Mouse (Mus musculus): ENCODE measurements around the gene Hsd17b2. TPM values are rescaled to one million over a fixed set of nuclear protein-coding genes. Genes with fewer than 3 reads are reported as not detected.

The Hsd17b2 gene
- total RNA-seq, 2 experiments from 2014 or later = 0.56 TPM; not detected in 1

DNA sequence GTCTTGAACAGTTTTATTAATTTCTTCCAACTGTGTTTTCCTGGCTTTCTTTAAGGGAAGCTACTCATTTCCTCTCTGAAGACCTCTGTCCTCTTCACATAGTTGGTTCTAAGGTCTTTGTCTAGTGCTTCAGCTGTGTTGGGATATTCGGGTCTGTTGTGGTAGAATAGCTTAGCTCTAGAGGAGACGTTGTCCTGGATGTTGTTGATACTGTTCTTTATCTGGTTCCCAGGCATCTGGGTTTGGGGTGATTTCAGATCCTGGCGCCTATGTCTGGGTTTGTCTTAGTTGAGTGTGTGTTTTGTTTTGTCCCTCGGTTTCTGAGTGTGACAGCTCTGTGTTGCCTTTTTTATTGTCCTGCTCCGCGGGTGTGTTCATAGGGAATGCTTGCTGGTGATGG lies 61.1 kb downstream of the Hsd17b2 start:
- DNase-seq (ENCODE audit: extremely low spot score in 1 of 2, low spot score in 2 of 2) = no peak
- intact Hi-C loops (cut with DNase I) = no loop called here

- no peak for DNase-seq (ENCODE audit: extremely low spot score in 1 of 2, low spot score in 2 of 2)
- intact Hi-C loops (cut with DNase I) = no loop called here
These were observed 62.9 kb downstream of the Hsd17b2 start for GRCm38 (mm10) chr8:117764625-117765024.

DNA sequence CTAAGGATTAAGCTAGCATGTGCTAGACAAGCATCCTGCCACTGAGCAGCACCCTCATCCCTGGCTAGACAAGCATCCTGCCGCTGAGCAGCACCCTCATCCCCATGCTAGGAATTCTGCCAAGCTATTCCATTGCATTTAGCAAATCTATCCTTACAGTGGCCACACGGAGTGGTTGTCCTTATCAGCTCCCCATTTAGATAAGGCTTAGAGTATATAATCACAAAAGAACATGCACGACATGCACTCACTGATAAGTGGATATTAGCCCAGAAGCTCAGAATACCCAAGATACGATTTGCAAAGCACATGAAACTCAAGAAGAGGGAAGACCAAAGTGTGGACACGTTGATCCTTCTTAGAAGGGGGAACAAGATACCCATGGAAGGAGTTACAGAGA lies 64.2 kb downstream of the Hsd17b2 start:
- no peak for DNase-seq (ENCODE audit: extremely low spot score in 1 of 2, low spot score in 2 of 2)
- intact Hi-C loops (cut with DNase I) = no loop called here

DNA sequence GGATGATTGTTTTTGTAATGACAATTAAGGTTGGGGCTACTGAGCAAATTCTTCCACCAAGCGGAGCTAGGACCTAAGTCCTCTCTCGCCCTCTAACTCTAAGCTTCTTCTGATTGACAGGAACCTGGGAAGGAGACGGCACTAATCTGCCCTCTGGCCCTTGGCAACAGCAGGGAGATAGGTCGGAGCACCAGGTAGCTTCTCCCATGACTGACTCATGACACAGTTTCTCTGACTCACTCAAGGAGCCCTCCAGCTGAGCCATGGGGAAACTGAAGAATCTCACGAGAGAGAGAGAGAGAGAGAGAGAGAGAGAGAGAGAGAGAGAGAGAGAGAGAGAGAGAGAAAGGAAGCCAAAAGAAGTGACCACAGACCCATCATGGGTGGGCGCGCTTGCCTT lies 67.3 kb downstream of the Hsd17b2 start:
- intact Hi-C loops (cut with DNase I) = no loop called here
- DNase-seq (ENCODE audit: extremely low spot score in 1 of 2, low spot score in 2 of 2) = no peak

GRCm38 (mm10) chr8:117771115-117771836 lies 69.6 kb downstream of the Hsd17b2 start:
- intact Hi-C loops (cut with DNase I) = loop anchor here (5.0 kb wide), 1 partner anchor 91 kb away; no protein-coding TSS in a partner anchor
- DNase-seq (ENCODE audit: extremely low spot score in 1 of 2, low spot score in 2 of 2) = no peak

- intact Hi-C loops (cut with DNase I) = loop anchor here (5.0 kb wide), 1 partner anchor 90 kb away; no protein-coding TSS in a partner anchor
- peak in 1 of 2 experiments; percentile 44 for DNase-seq (ENCODE audit: extremely low spot score in 1 of 2, low spot score in 2 of 2)
These were observed 70.4 kb downstream of the Hsd17b2 start for GRCm38 (mm10) chr8:117772126-117772525.

DNA sequence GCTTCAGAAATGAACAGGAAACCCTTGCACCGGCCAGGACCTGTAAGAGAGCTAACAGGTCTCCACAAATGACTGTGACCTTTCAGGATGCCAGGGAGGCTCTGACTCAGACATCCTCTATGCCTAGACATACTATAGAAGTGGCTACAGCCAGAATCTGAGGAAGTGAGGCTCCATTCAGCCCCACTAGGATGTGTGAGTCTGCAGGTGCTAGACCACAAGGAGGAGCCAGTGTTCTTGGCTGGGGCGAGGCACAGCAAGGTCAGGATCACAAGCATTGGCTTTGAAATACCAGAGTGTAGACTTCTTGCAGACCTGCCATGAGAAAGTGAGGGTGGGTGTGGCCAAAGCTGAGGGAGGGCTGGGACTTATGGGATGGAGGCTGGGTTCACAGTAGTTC lies 70.9 kb downstream of the Hsd17b2 start:
- DNase-seq (ENCODE audit: extremely low spot score in 1 of 2, low spot score in 2 of 2) = peak in 1 of 2 experiments; percentile 44
- intact Hi-C loops (cut with DNase I) = loop anchor here (5.0 kb wide), 1 partner anchor 90 kb away; no protein-coding TSS in a partner anchor

DNA sequence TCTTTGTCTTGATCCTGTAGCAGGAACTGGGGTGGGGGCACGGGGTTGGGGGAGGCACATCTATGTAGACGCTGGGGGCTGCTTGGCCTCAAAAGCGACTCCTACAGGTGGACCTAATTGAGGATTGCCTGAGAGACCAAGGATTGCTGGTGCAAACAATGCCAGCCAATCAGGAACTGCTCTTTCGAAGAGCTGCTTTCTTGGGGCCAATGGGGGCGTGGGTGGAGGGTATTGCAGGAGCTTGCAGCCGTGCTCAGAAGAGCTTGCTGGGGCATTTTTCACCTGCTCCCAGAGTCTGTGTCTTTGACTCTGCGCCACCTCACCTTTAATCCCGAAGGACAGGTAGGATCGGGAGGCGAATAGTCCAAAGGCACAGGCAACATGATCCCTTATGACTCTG lies 73.9 kb downstream of the Hsd17b2 start:
- intact Hi-C loops (cut with DNase I) = no loop called here
- no peak for DNase-seq (ENCODE audit: extremely low spot score in 1 of 2, low spot score in 2 of 2)

GRCm38 (mm10) chr8:117776075-117776474 lies 74.4 kb downstream of the Hsd17b2 start:
- DNase-seq (ENCODE audit: extremely low spot score in 1 of 2, low spot score in 2 of 2) = no peak
- intact Hi-C loops (cut with DNase I) = no loop called here

DNA sequence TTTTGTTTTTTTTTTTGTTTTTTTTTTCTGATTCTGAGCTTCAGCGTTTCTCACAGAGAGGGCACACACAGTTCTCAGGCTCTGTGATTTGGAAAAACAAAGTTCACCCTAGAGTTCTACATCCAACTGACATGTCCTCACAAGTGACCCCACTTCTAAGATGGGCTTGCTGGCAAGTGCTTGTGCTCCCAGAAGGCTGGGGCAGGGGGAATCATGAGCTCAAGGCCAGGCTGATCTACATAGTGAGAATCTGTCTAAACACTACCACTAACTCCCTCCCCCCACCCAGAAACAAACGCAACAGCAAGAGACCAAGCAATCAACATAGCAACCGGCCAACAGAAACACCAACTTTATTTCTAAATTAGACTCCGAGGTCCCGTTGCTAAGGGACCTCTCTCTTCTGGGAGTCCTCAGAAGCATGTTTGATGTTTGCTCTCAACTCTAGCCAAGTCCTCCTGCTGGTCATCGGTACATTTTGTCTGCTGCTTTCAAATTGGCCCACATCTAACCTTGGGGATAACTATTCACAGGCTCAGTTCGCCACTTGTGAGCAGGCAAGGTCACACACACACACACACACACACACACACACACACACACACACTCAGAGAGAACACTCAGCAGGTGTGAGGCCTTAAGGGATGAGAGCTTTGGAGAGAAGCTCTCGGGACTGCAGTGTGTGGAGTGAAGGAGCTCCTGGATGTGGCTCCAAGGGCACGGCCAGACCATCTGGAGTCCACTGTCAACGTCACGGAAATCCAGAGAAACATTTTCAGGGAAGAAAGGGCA lies 77.0 kb downstream of the Hsd17b2 start:
- intact Hi-C loops (cut with DNase I) = no loop called here
- DNase-seq (ENCODE audit: extremely low spot score in 1 of 2, low spot score in 2 of 2) = peak in 1 of 2 experiments; percentile 36

- intact Hi-C loops (cut with DNase I) = no loop called here
- DNase-seq (ENCODE audit: extremely low spot score in 1 of 2, low spot score in 2 of 2) = no peak
These were observed 77.6 kb downstream of the Hsd17b2 start for GRCm38 (mm10) chr8:117779344-117779743.

DNA sequence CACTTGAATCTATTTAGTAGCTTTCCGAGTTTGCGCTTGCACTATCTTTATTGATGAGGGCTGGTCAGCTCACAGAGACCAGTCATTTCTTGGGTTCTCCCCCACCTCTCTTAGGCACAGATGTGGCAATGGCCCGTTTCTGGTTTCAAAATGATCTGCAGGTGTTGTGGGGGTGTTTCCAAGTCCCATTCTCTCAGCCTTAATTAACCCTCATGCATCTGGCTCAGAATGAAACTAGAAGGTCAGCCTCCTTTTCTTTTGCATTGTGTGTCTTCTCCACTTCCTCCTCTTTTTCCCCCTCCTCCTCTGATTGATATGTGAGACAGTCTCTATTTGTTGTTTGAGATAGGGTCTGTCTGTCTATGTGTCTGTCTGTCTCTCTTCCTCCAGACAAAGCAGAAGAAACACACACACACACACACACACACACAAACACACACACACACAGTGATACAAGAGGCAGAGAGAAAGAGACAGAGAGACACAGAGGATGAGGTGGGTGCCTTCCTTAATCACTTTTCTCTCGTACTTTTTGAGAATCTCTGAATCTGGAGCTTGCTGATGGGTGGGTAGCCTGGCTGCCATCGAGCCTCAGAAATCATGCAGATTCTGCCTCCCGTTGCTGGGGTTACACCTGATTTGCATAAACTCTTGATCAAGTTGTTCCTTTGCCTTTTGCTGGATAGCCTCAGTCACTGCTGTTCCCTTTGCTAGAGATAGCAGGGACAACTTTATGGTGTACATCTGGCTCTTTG lies 79.8 kb downstream of the Hsd17b2 start:
- no peak for DNase-seq (ENCODE audit: extremely low spot score in 1 of 2, low spot score in 2 of 2)
- intact Hi-C loops (cut with DNase I) = no loop called here

- DNase-seq (ENCODE audit: extremely low spot score in 1 of 2, low spot score in 2 of 2) = no peak
- intact Hi-C loops (cut with DNase I) = no loop called here
These were observed 81.3 kb downstream of the Hsd17b2 start for GRCm38 (mm10) chr8:117783021-117783420.

DNA sequence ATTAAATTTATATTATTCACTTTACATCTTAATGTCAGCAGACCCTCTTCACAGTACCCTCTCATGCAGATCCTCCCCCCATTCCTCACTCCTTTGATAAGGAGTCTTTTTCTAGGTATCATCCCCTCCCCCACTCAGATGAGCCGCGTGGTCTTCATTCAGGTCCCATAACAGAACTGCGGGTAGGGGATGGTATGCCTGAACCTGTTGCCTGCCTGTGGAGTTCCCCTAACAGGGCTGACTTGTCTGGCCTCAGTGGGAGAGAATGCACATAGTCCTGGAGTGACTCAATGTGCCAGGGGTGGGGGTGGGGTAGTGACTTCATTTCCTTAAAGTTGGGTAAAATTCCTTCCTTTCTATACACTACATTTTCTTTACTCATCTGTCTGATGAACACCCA lies 84.7 kb downstream of the Hsd17b2 start:
- DNase-seq (ENCODE audit: extremely low spot score in 1 of 2, low spot score in 2 of 2) = no peak
- intact Hi-C loops (cut with DNase I) = no loop called here

DNA sequence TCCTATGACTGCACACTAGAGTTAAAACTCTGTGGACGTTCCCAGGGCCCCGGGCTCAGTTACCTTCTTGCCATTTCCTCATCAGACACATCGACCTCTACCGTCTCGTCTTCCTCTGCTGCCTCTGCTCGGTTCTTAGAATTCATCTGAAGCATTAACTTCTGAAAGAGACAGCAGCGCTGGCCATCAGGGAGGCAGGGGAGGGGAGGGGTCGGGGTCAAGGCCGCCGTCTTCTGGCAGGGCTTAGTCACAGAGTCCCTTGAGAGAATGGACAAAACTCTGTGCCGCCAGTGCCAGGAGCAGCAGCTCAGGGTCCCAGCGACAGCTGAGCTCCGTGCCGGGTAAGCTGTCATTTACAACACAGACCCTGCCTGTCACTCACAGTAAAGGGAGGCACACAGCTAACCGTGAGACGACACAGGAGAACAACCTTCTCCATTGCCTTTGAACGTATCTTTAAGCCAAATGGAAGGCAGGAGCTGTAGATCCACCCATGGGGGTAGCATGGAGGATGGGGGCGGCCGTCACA lies 91.0 kb downstream of the Hsd17b2 start:
- no peak for DNase-seq (ENCODE audit: extremely low spot score in 1 of 2, low spot score in 2 of 2)
- intact Hi-C loops (cut with DNase I) = no loop called here

- intact Hi-C loops (cut with DNase I) = no loop called here
- DNase-seq (ENCODE audit: extremely low spot score in 1 of 2, low spot score in 2 of 2) = no peak
These were observed 92.9 kb downstream of the Hsd17b2 start for GRCm38 (mm10) chr8:117794581-117794980.

DNA sequence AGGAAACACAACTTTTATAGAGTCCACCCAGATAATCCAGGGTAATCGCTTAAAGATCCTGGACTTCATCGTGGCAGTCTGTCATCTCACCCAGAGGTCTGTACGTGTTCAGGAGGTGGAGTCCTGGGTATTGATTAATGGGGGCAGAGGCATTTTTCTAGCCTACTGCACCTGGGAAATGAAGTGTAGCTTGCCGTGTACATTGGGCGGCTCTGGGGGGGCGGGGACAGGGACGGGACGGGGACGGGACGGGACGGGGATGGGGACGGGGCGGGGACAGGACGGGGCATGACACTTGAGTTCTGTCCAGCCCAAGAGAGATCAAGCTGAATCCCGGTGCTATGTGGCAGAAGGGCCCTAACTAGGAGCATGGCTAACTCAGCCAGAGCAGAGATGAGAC lies 94.8 kb downstream of the Hsd17b2 start:
- intact Hi-C loops (cut with DNase I) = no loop called here
- DNase-seq (ENCODE audit: extremely low spot score in 1 of 2, low spot score in 2 of 2) = no peak

- intact Hi-C loops (cut with DNase I) = no loop called here
- DNase-seq (ENCODE audit: extremely low spot score in 1 of 2, low spot score in 2 of 2) = no peak
These were observed 96.4 kb downstream of the Hsd17b2 start for GRCm38 (mm10) chr8:117798066-117798465.

All from left cerebral cortex, postnatal 10 days (tissue).